Mouse (Mus musculus): ENCODE measurements around the gene Mtmr11. TPM values are rescaled to one million over a fixed set of nuclear protein-coding genes. Genes with fewer than 3 reads are reported as not detected.
"Not testable (repeated sequence)": the region's sequence is repeated elsewhere in the genome, so short reads cannot be mapped to it uniquely, and the experiment has no call there.

Gene Mtmr11
- polyA plus RNA-seq, 1 experiment from 2014 or later = 10.7 TPM

DNA sequence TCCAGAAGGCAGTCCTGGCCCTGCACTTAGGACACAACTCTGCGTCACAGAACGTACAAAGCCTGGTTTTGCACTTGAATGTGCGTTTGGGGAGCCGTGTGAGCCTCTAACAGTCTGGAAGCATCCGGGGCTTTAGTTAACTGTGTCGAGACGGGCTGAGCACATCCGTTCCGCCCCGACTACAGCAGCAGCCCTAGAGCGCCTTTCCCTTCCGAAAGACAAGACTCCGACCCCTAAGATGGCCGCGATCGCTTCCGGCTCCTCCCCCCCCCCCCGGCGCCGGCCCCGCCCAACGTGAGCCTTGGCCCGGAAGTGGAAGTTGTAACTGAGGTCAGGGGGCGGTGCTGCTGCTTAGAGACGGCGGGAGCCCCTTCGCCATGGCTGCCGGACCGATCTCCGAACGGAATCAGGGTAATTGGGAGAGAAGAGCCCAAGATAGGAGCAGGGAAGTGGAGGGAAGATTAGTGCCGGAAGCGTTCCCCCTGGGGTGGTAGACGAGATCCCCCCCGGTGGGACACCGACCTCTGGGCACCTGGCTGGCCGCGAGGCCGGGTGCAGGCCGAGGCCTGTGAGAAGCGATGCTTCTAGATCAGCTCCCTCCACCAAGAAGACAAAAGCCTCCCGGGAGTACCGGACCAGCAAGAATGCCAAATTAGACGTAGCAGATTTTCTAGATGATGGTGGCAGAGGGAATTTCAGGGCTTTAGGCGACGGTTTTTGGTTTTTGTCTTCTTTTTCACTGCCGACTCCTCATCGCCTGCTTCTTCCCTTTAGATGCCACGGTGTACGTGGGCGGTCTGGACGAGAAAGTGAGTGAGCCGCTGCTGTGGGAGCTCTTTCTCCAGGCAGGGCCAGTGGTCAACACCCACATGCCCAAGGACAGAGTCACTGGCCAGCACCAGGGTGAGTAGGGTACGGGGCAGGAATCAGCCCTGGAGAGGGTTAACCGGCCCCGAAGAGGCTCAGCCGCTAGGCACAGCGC, 10.7 kb downstream of the Mtmr11 start, which contains the start of gene Sf3b4:
Gene Sf3b4 (plus strand): TSS at position 136 of the 982 bp plus-strand sequence.
- peak within 1 kb of the TSS; percentile 94 for H3K9ac ChIP-seq
- H3K9me3 ChIP-seq (replicated peaks) = no peaks in the 10 kb centered on the region
- WGBS = under 1% methylated on average over 58 of the region's 58 CpGs
- H3K27me3 ChIP-seq (replicated peaks) = no peaks in the 10 kb centered on the region
- H3K36me3 ChIP-seq = peaks cover 43% of the 10 kb centered on the region
- peak within 1 kb of the TSS; percentile 98 for H3K4me3 ChIP-seq
- H3K27ac ChIP-seq (ENCODE audit: poor library complexity, severe bottlenecking) = peak within 1 kb of the TSS; percentile 96
- H3K4me2 ChIP-seq = peak within 1 kb of the TSS; percentile 98
- H3K4me1 ChIP-seq (replicated peaks) = peaks cover 43% of the 10 kb centered on the region
- peak; percentile 92 for ATAC-seq (ENCODE audit: insufficient number of reproducible peaks, low FRiP score)

DNA sequence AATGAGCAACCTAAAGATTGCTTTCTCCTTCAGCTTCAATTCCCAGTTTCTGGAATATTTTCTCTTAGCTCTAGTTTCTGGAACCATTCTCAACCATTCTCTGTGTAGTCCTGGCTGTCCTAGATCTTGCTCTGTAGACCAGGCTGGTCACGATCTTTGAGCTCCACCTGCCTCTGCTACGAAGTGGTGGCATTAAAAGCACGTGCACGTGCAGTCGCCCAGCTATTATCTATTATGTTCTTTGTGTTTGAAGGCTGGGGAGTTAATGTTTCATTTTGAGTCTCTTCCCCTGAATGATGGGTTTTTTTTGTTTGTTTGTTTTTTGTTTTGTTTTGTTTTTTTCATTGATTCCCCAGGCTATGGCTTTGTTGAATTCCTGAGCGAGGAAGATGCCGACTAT, 11.4 kb downstream of the Mtmr11 start:
- 37% methylated on average over 7 of the region's 7 CpGs for WGBS
- peak overlapping the region; percentile 98 for H3K4me3 ChIP-seq
- peak overlapping the region; percentile 98 for H3K4me2 ChIP-seq
- no peaks in the 10 kb centered on the region for H3K9me3 ChIP-seq (replicated peaks)
- H3K9ac ChIP-seq = peak overlapping the region; percentile 94
- H3K27ac ChIP-seq (ENCODE audit: poor library complexity, severe bottlenecking) = no peak overlapping the region
- H3K27me3 ChIP-seq (replicated peaks) = no peaks in the 10 kb centered on the region
- peaks cover 49% of the 10 kb centered on the region for H3K36me3 ChIP-seq
- no peak for ATAC-seq (ENCODE audit: insufficient number of reproducible peaks, low FRiP score)
- peaks cover 43% of the 10 kb centered on the region for H3K4me1 ChIP-seq (replicated peaks)

DNA sequence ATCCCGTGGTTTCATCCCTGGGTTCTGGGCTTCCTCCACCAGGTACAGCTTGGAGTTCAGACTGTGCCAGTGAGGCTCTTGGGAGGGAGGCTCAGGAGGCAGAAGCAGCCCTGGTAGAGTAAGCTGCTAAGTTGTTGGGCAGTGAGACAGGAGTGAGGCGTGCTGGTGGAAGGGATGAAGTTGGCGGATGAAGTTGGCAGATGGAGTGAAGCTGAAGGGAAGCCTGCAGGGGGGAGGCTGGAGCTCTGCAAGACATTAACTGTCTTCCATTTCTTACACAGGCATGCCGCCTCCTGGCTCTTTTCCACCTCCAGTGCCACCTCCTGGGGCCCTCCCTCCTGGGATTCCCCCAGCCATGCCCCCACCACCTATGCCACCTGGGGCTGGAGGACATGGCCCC, 12.2 kb downstream of the Mtmr11 start:
- not testable (repeated sequence) for H3K27ac ChIP-seq (ENCODE audit: poor library complexity, severe bottlenecking); H3K4me3 ChIP-seq; H3K9ac ChIP-seq; H3K4me2 ChIP-seq; H3K9me3 ChIP-seq (replicated peaks); ATAC-seq (ENCODE audit: insufficient number of reproducible peaks, low FRiP score); H3K27me3 ChIP-seq (replicated peaks)
- 89% methylated on average over 4 of the region's 4 CpGs for WGBS
- peaks cover 37% of the 10 kb centered on the region for H3K4me1 ChIP-seq (replicated peaks)
- peaks cover 56% of the 10 kb centered on the region for H3K36me3 ChIP-seq

DNA sequence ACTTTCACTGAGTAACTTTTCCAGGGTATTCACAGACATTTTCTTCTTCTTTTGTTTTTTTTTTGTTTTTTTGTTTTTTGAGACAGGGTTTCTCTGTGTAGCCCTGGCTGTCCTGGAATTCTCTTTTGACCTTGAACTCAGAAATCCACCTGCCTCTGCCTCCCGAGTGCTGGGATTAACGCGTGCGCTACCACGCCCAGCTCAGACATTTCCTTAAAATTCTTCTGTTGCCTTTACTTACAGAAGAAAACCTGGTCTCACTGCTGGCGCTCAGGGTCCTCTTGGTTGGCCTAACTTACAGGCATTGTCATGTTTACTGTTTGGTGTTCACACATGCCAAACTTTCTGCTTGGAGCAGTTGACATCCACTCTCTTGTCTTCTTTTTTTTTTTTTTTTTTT, 13.4 kb downstream of the Mtmr11 start:
- no peak overlapping the region for H3K4me3 ChIP-seq
- no peak for ATAC-seq (ENCODE audit: insufficient number of reproducible peaks, low FRiP score)
- peaks cover 41% of the 10 kb centered on the region for H3K4me1 ChIP-seq (replicated peaks)
- 93% methylated on average over 6 of the region's 6 CpGs for WGBS
- no peaks in the 10 kb centered on the region for H3K27me3 ChIP-seq (replicated peaks)
- H3K9ac ChIP-seq = no peak overlapping the region
- no peaks in the 10 kb centered on the region for H3K9me3 ChIP-seq (replicated peaks)
- H3K36me3 ChIP-seq = peaks cover 49% of the 10 kb centered on the region
- no peak overlapping the region for H3K4me2 ChIP-seq
- H3K27ac ChIP-seq (ENCODE audit: poor library complexity, severe bottlenecking) = no peak overlapping the region

DNA sequence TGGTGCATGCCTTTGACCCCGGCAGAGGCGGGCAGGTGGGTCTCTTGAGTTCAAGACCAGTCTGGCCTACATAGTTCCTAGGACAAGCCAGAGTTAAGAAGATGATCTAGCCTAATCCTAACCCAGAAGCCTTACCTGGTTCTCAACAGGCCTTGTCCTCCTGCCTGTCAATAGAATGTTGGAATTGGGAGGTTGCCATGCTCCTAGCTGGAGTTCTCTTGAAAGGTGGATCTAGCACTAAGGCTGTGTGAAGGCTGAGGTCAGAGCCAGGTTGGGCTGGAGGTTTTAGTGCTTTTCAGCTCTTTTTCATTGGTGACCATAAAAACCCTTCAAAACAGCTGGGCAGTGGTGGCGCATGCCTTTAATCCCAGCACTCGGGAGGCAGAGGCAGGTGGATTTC, 16.6 kb downstream of the Mtmr11 start:
- Histone ChIP-seq H3K4me1 (replicated peaks) (peaks cover 52% of the 10 kb centered on the region), H3K9ac (no peak overlapping the region), H3K36me3 (peaks cover 48% of the 10 kb centered on the region), H3K27ac (ENCODE audit: poor library complexity, severe bottlenecking) (no peak overlapping the region), H3K4me3 (no peak overlapping the region), H3K4me2 (no peak overlapping the region), H3K9me3 (replicated peaks) (no peaks in the 10 kb centered on the region), H3K27me3 (replicated peaks) (no peaks in the 10 kb centered on the region)
- ATAC-seq (ENCODE audit: insufficient number of reproducible peaks, low FRiP score) = no peak
- WGBS = 94% methylated on average over 4 of the region's 4 CpGs

DNA sequence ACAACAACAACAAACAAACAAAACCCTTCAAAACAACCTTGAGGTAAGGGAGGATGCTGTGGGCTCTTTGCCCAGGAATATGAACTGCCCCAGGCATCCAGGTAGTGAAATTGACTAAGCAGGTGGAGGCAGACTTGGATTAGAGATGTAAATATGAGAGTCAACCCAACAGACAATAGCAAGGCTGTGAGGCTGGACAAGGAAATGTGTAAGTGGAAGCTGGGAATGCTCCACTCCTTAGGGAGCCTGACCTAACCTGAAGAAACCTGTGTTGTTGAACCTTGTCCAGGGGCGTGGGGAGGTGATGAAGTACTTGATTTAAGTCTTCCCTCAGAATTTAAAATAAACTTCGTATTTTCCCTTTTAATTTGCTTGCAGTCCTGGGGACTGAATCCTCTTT, 17.1 kb downstream of the Mtmr11 start:
- Histone ChIP-seq H3K4me1 (replicated peaks) (peaks cover 51% of the 10 kb centered on the region), H3K27me3 (replicated peaks) (no peaks in the 10 kb centered on the region), H3K27ac (ENCODE audit: poor library complexity, severe bottlenecking) (no peak overlapping the region), H3K4me2 (no peak overlapping the region), H3K36me3 (peaks cover 44% of the 10 kb centered on the region), H3K9ac (no peak overlapping the region), H3K9me3 (replicated peaks) (no peaks in the 10 kb centered on the region), H3K4me3 (no peak overlapping the region)
- no peak for ATAC-seq (ENCODE audit: insufficient number of reproducible peaks, low FRiP score)
- WGBS = 74% methylated on average over 2 of the region's 2 CpGs

DNA sequence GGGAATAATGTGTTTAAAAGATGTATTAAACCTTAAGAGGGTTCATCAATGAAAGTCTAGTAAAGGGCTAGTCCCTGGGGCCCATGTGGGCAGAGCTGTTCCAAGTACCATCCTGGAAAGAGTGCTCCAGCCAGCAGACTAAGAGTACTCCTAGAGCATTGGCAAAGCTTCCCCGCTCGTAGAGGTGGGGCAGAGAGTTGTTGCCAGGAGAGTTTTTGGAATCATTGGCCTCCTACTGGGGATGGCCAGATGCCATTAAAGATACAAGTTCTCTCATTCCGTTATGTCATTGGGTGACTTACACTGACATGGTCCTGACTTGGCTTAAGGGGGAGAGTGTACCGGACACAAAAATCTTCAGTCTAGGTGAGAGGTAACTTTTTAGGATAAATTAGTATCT, 17.7 kb downstream of the Mtmr11 start:
- Histone ChIP-seq H3K4me2 (no peak overlapping the region), H3K4me3 (no peak overlapping the region), H3K4me1 (replicated peaks) (peaks cover 46% of the 10 kb centered on the region), H3K9me3 (replicated peaks) (no peaks in the 10 kb centered on the region), H3K9ac (no peak overlapping the region), H3K36me3 (peaks cover 39% of the 10 kb centered on the region), H3K27ac (ENCODE audit: poor library complexity, severe bottlenecking) (no peak overlapping the region), H3K27me3 (replicated peaks) (no peaks in the 10 kb centered on the region)
- no peak for ATAC-seq (ENCODE audit: insufficient number of reproducible peaks, low FRiP score)
- 70% methylated on average over 4 of the region's 4 CpGs for WGBS

DNA sequence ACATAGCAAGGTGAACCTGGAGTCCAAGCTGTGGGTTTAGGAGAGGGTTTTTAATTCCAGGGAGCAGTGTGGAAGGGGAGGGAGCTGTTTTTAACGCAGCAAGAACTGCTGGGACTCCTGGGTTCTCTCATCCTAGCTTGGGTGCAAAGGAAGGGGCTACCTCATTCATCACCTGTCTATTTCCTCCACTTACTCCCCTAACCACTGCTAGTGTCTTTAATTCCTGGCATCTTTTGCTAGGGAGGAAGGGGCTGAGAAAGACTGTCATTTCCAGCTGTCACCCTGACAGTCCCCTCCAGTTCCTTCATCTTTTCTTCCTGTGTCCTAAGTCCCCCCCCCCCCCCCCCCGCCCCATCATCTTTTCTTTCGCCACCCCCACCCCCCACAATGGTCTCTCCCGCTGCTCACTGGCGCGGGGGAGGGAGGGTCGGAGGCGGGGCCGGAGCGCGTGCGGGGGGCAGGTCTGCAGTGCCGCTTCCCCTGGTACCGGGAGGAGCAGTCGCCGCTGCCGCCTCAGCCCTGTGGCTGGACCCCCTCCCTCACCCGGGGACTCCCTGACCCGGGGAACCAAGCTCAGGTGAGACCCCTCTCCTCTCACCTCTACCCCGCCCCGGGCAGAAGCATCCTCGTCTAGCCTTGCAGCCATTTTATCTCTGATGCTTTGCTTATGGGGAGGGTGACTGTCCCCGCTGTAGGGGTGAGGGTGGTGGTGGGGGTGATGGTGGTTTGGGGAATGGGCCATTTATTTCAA, 19.1 kb downstream of the Mtmr11 start, which contains the start of gene Sv2a:
Gene Sv2a (plus strand): TSS at position 425 of the 751 bp plus-strand sequence.
- under 1% methylated on average over 21 of the region's 23 CpGs for WGBS
- Histone ChIP-seq H3K4me1 (replicated peaks) (peaks cover 41% of the 10 kb centered on the region), H3K27me3 (replicated peaks) (no peaks in the 10 kb centered on the region), H3K9ac (peak within 1 kb of the TSS; percentile 79), H3K27ac (ENCODE audit: poor library complexity, severe bottlenecking) (peak within 1 kb of the TSS; percentile 97), H3K9me3 (replicated peaks) (no peaks in the 10 kb centered on the region), H3K36me3 (peaks cover 39% of the 10 kb centered on the region), H3K4me3 (peak within 1 kb of the TSS; percentile 78), H3K4me2 (peak within 1 kb of the TSS; percentile 82)
- ATAC-seq (ENCODE audit: insufficient number of reproducible peaks, low FRiP score) = peak; percentile 40; the same call in 1 of the 2 replicates

DNA sequence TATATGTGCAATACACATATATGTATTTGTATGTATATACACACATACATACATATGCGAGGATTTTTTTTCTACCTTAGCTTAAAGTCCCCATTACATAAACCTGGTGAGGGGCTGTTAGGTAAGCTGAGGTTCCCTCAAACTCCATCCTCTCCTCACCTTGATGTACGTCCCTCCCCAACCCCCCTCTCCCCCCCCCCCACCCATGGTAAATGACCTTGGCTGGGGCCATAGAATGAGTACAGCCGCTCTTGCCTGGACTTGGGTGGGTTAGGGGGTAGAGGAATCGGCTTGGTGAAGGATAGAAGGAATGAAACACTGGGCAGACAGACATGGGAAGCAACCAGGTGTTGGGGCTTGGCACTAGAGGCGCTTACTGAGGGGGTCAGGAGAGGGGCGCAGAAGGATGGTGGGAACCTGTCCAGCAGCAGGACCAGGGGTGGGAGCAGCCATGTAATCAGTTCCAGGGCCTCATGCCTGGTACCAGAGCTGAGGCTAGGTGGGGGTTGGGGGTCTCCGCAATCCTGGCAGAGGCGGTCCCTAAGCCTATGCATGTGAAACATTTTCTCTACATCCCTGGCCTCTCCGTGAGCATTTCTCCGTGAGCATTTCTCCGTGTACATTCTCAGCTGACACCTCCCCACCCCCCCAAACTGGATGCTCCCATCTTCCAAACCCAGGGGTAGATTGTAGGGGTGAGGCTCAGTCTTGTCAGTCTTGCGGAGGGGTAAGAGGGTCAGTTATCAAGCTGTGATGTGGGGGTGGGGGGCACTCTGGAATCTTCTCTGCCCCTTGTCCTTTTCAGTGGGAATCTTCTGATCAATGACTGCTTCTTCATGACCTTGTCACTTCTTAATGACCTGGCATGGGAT, 19.9 kb downstream of the Mtmr11 start:
- H3K9ac ChIP-seq = peak overlapping the region; percentile 79
- H3K4me1 ChIP-seq (replicated peaks) = peaks cover 41% of the 10 kb centered on the region
- H3K27ac ChIP-seq (ENCODE audit: poor library complexity, severe bottlenecking) = peak overlapping the region; percentile 97
- no peaks in the 10 kb centered on the region for H3K27me3 ChIP-seq (replicated peaks)
- 25% methylated on average over 12 of the region's 12 CpGs for WGBS
- peak overlapping the region; percentile 82 for H3K4me2 ChIP-seq
- ATAC-seq (ENCODE audit: insufficient number of reproducible peaks, low FRiP score) = no peak
- H3K9me3 ChIP-seq (replicated peaks) = no peaks in the 10 kb centered on the region
- peak overlapping the region; percentile 78 for H3K4me3 ChIP-seq
- H3K36me3 ChIP-seq = peaks cover 32% of the 10 kb centered on the region

DNA sequence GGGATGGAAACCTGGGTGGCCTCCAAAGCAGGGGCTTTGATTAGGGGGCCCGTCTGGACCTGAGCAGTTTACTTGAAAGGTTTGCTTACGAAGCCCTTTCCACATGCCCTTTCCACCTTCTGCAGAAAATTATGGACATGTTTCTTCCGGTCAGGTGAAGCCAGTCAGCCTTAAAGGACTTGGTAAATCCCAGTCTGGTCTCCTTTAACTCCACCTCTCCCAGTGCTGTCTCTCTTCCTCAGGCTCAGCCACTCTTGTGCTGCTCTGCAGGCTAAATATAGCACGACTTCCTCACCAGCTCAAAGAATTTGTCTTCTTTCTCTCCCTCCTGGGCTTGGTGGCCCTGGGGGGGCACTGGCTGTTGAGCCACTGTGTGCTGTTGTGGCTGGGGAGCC, 20.6 kb downstream of the Mtmr11 start:
- Histone ChIP-seq H3K9me3 (replicated peaks) (no peaks in the 10 kb centered on the region), H3K4me3 (peak overlapping the region; percentile 78), H3K4me2 (peak overlapping the region; percentile 82), H3K27ac (ENCODE audit: poor library complexity, severe bottlenecking) (peak overlapping the region; percentile 97), H3K27me3 (replicated peaks) (no peaks in the 10 kb centered on the region), H3K4me1 (replicated peaks) (peaks cover 41% of the 10 kb centered on the region), H3K36me3 (peaks cover 36% of the 10 kb centered on the region), H3K9ac (peak overlapping the region; percentile 79)
- WGBS = 16% methylated on average over 4 of the region's 4 CpGs
- 0 out of 2 replicates have a peak, but pooled peaks have one; percentile 34 for ATAC-seq (ENCODE audit: insufficient number of reproducible peaks, low FRiP score)
